Mouse (Mus musculus) Patski (cell line): ENCODE data around the gene Lhx4. TPM values are rescaled to one million over a fixed set of nuclear protein-coding genes. Genes with fewer than 3 reads are reported as not detected.
A peak's percentile ranks its signal among the peaks of the same experiment; 100 is the strongest.

ENCODE experiments used
- ATAC-seq: fragments of 100-300 bp; one replicate; pipeline ENCODE4 v1.8.0; 2021
- CTCF ChIA-PET: fragments of 350-600 bp; sonication (Branson Sonifier 250); formaldehyde crosslinking; loops from one replicate; lab custom pipeline; 2022; ENCODE audit warnings: inconsistent platforms; lab: Charles Lee
- POLR2A ChIA-PET: fragments of 350-600 bp; sonication (Branson Sonifier 250); formaldehyde crosslinking; loops from one replicate; lab custom pipeline; 2022; ENCODE audit warnings: antibody characterized with exemption, inconsistent platforms; lab: Charles Lee
- DNase-seq: peaks from one replicate; pipeline ENCODE4 v3.0.0-alpha.2; 2011; ENCODE audit warnings: low read depth, low spot score
- H3K27me3 ChIP-seq: fragments of 371-371 bp; one replicate; pipeline ENCODE4 v1.5.1; 2021
- CTCF ChIP-seq: fragments of 100-300 bp; IDR thresholded peaks from one replicate; pipeline ENCODE4 v1.5.1; 2021
- in situ Hi-C: fragments of 300-500 bp; cut with MboI; formaldehyde crosslinking; loops from 3 replicates; pipeline ENCODE4 v1.11.1; 2018; ENCODE audit warnings: low pct_unique_long_range_greater_than_20kb, mixed read lengths
- polyA plus RNA-seq: library from polyadenylated mRNA; unstranded; gene quantifications from one replicate; pipeline ENCODE4 v1.2.3, GENCODE M21; 2021

The Lhx4 gene
- polyA plus RNA-seq, 1 experiment from 2014 or later, result not detected

- CTCF ChIA-PET, result no interaction called here
- no peak for TF ChIP-seq CTCF
- DNase-seq, result no peak
- POLR2A ChIA-PET, result no interaction called here
- no peak for ATAC-seq
- H3K27me3 ChIP-seq, result peaks cover 52% of the 10 kb centered on the region
- in situ Hi-C loops, result no loop called here
Observed at GRCm38 (mm10) chr1:155742411-155743363, 8.8 kb downstream of the Lhx4 start.

- ATAC-seq (no peak), DNase-seq (no peak)
- ChIA-PET POLR2A (no interaction called here), CTCF (no interaction called here)
- H3K27me3 ChIP-seq, result peaks cover 59% of the 10 kb centered on the region
- TF ChIP-seq CTCF, result no peak
- in situ Hi-C loops, result no loop called here
Observed at GRCm38 (mm10) chr1:155741988-155742387, 9.5 kb downstream of the Lhx4 start.

GRCm38 (mm10) chr1:155741378-155741945 is 10.0 kb downstream of the Lhx4 start:
- CTCF ChIA-PET, result no interaction called here
- POLR2A ChIA-PET, result no interaction called here
- H3K27me3 ChIP-seq, result peaks cover 62% of the 10 kb centered on the region
- in situ Hi-C loops, result no loop called here
- ATAC-seq (no peak), DNase-seq (no peak)
- no peak for TF ChIP-seq CTCF

GRCm38 (mm10) chr1:155740622-155741377 is 10.7 kb downstream of the Lhx4 start:
- TF ChIP-seq CTCF, result no peak
- ChIA-PET POLR2A (no interaction called here), CTCF (no interaction called here)
- DNase-seq, result no peak
- ATAC-seq, result peak; percentile 91
- H3K27me3 ChIP-seq, result peaks cover 68% of the 10 kb centered on the region
- in situ Hi-C loops, result no loop called here

- ATAC-seq, result no peak
- DNase-seq, result no peak
- ChIA-PET POLR2A (no interaction called here), CTCF (no interaction called here)
- H3K27me3 ChIP-seq, result peaks cover 72% of the 10 kb centered on the region
- in situ Hi-C loops, result no loop called here
- no peak for TF ChIP-seq CTCF
Observed at GRCm38 (mm10) chr1:155737809-155738383, 13.6 kb downstream of the Lhx4 start.

- ChIA-PET CTCF (no interaction called here), POLR2A (no interaction called here)
- DNase-seq (no peak), ATAC-seq (no peak)
- peaks cover 74% of the 10 kb centered on the region for H3K27me3 ChIP-seq
- no peak for TF ChIP-seq CTCF
- in situ Hi-C loops, result no loop called here
Observed at GRCm38 (mm10) chr1:155737017-155737808, 14.3 kb downstream of the Lhx4 start.

GRCm38 (mm10) chr1:155736096-155736825 is 15.2 kb downstream of the Lhx4 start:
- CTCF ChIA-PET, result no interaction called here
- ATAC-seq, result no peak
- in situ Hi-C loops, result no loop called here
- DNase-seq, result no peak
- POLR2A ChIA-PET, result no interaction called here
- peaks cover 74% of the 10 kb centered on the region for H3K27me3 ChIP-seq
- no peak for TF ChIP-seq CTCF

GRCm38 (mm10) chr1:155731156-155731555 is 20.3 kb downstream of the Lhx4 start:
- DNase-seq (no peak), ATAC-seq (no peak)
- in situ Hi-C loops, result no loop called here
- TF ChIP-seq CTCF, result no peak
- POLR2A ChIA-PET, result no interaction called here
- CTCF ChIA-PET, result no interaction called here
- H3K27me3 ChIP-seq, result peaks cover 67% of the 10 kb centered on the region

GRCm38 (mm10) chr1:155729113-155729795 is 22.2 kb downstream of the Lhx4 start:
- no peak for TF ChIP-seq CTCF
- ATAC-seq (no peak), DNase-seq (no peak)
- H3K27me3 ChIP-seq, result peaks cover 57% of the 10 kb centered on the region
- CTCF ChIA-PET, result no interaction called here
- in situ Hi-C loops, result no loop called here
- POLR2A ChIA-PET, result no interaction called here
